Mouse (Mus musculus): ENCODE data around the gene Slc22a4.
"Not testable (repeated sequence)": the region's sequence is repeated elsewhere in the genome, so short reads cannot be mapped to it uniquely, and the experiment has no call there.

DNA sequence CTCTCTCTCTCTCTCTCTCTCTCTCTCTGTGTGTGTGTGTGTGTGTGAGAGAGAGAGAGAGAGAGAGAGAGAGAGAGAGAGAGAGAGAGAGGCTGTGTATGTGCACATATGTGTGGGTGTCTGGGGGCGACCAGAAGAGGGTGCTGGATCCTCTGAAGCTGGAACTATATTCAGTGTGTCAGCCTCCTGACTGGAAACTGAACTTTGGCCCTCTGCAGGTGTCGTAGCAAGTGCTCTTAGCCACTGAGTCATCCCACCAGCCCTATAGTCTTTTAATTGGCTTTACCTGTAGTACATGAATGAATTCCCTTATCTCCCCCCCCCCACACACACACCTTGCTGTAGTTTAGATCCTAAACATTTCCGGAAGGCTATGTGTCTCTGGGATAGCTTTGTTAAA lies 5.0 kb upstream of the Slc22a4 start:
- TF ChIP-seq CTCF, EP300 (IDR thresholded peaks at IDR 0.05; ENCODE audit: low read depth): not testable (repeated sequence)

Measured in heart, postnatal 0 days (tissue).